Mouse (Mus musculus): ENCODE results near the gene Rcl1. TPM values are rescaled to one million over a fixed set of nuclear protein-coding genes. Genes with fewer than 3 reads are reported as not detected.
A peak's percentile ranks its signal among the peaks of the same experiment; 100 is the strongest.

Gene Rcl1
- polyA plus RNA-seq (2012; rRNA removed), result 14.4 and 20.4 TPM in 2 replicates

DNA sequence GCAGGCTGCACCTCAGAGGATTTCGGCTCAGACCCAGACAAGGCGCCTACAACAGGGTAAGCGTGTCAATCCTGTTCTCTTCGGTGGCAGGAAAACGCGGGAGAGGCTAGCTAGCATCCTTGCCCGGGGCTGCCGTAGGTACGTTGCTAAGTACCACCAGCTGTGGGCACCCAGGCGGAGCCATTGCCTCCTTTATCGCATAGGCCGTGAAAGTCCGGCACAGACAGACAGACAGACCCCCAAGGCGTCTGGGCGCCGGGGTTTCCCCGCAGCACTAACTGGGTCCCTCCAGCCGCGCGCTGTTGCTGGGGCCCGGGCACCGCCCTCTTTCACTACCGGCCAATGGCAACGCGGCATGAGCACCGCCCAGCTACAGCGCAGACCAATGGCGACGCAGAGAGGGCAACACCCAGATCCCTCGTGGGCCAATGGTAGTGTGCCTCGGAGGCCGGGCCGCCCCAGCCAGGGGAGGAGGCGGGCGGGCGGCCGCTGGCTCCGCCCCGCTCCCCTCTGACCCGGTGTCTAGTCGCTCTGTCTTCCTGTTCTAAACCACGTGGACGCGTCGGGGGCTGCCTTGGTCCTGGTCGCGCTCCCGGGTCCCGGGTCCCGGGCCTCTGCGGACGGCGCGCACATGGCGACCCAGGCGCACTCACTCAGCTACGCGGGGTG lies at the start of gene Rcl1:
Gene Rcl1, plus strand, starts transcription at position 502 of the 669 bp plus-strand sequence.
- Histone ChIP-seq H3K36me3 (ENCODE audit: control insufficient read depth, insufficient read depth, low read length) (no peaks in the 10 kb centered on the region), H3K4me1 (replicated peaks; ENCODE audit: control insufficient read depth, insufficient read depth, low read length) (peaks cover 13% of the 10 kb centered on the region), H3K27me3 (ENCODE audit: control insufficient read depth, insufficient read depth, low read length) (no peaks in the 10 kb centered on the region), H3K4me3 (ENCODE audit: control insufficient read depth, insufficient read depth, low read length) (peak within 1 kb of the TSS; percentile 70), H3K27ac (ENCODE audit: control insufficient read depth, insufficient read depth, low read length) (no peak within 1 kb of the TSS)
- TF ChIP-seq CTCF (IDR thresholded peaks at IDR 0.05; ENCODE audit: borderline replicate concordance, control insufficient read depth, extremely low read depth, insufficient read depth, low read length, poor library complexity) (peak; percentile 46; the same call in 1 of the 2 replicates), POLR2A (IDR thresholded peaks at IDR 0.05; ENCODE audit: control insufficient read depth, extremely low read depth, insufficient read depth, low read length, poor library complexity) (peak; percentile 98)
- WGBS, result under 1% methylated on average over 58 of the region's 58 CpGs
- peak; percentile 95 for DNase-seq

DNA sequence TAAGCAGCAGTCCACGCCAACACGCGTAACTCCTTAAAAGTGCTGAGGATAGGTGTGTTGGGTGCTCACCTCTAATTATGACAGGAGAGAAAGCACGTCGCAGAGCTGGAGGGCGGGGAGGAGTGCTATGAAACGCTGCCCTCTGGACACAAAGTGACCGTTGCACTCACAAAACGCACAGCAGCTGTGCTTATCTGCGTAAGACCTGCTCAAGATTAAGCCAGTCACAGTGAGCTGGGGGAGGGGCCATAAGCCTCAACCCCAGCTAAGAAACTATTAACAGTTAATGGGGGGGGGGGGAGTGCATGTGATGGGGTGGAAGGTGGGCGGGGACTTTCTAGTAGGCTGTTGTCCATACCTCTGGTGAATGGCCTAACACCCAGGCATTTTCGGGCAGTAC lies 48.4 kb upstream of the Rcl1 start:
- H3K27me3 ChIP-seq (ENCODE audit: control insufficient read depth, insufficient read depth, low read length), result no peaks in the 10 kb centered on the region
- peaks cover 5% of the 10 kb centered on the region for H3K4me1 ChIP-seq (replicated peaks; ENCODE audit: control insufficient read depth, insufficient read depth, low read length)
- TF ChIP-seq POLR2A (IDR thresholded peaks at IDR 0.05; ENCODE audit: control insufficient read depth, extremely low read depth, insufficient read depth, low read length, poor library complexity) (no peak), CTCF (IDR thresholded peaks at IDR 0.05; ENCODE audit: borderline replicate concordance, control insufficient read depth, extremely low read depth, insufficient read depth, low read length, poor library complexity) (no peak)
- DNase-seq, result no peak
- H3K36me3 ChIP-seq (ENCODE audit: control insufficient read depth, insufficient read depth, low read length), result no peaks in the 10 kb centered on the region
- H3K4me3 ChIP-seq (ENCODE audit: control insufficient read depth, insufficient read depth, low read length), result no peak overlapping the region
- 97% methylated on average over 12 of the region's 12 CpGs for WGBS
- no peak overlapping the region for H3K27ac ChIP-seq (ENCODE audit: control insufficient read depth, insufficient read depth, low read length)

DNA sequence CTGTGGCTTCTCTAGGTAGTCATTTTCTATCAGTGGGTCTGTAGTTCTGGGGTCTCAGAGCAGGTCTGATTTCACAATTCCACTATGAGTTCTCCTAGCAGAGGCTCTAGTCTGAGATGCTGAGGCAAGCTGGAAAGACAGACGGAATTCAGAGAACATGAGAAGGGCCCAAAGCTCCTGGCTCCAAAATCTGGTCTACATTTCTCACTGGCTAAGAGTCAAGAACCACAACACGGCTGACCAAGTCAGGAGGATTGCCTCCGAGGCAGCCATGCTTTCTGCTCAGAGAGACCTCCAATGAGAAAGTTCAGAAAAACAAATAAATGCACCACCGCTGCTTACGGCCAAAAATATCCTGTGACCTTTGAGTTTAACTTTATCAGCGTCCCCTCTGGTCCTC lies 46.6 kb upstream of the Rcl1 start:
- WGBS, result 94% methylated on average over 6 of the region's 6 CpGs

DNA sequence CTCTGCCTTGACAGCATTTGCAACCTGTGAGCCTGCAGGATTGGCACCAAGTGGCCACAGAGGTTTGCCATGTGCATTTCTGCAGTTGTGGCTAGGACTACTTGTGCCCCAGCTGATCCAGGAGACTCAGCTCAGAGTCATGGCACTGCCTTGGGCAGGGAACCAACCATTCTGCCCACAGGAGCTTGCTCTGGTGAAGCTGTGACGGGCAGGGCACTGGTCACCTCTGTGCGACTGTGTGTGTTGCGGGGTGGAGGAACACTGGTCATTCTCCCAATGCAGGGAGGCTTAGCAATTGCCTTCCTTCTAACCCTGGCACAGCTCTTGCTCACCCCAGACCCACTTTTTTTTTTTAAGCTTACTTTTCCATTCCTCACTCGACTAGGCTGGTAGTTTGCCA lies 45.7 kb upstream of the Rcl1 start:
- no peak overlapping the region for H3K4me3 ChIP-seq (ENCODE audit: control insufficient read depth, insufficient read depth, low read length)
- WGBS, result 96% methylated on average over 4 of the region's 4 CpGs
- no peak overlapping the region for H3K27ac ChIP-seq (ENCODE audit: control insufficient read depth, insufficient read depth, low read length)
- no peaks in the 10 kb centered on the region for H3K36me3 ChIP-seq (ENCODE audit: control insufficient read depth, insufficient read depth, low read length)
- H3K27me3 ChIP-seq (ENCODE audit: control insufficient read depth, insufficient read depth, low read length), result no peaks in the 10 kb centered on the region
- DNase-seq, result no peak
- H3K4me1 ChIP-seq (replicated peaks; ENCODE audit: control insufficient read depth, insufficient read depth, low read length), result no peaks in the 10 kb centered on the region
- no peak for TF ChIP-seq POLR2A (IDR thresholded peaks at IDR 0.05; ENCODE audit: control insufficient read depth, extremely low read depth, insufficient read depth, low read length, poor library complexity)
- TF ChIP-seq CTCF (IDR thresholded peaks at IDR 0.05; ENCODE audit: borderline replicate concordance, control insufficient read depth, extremely low read depth, insufficient read depth, low read length, poor library complexity), result no peak

More for the DNA sequence above, 46.6 kb upstream of the Rcl1 start:
- H3K27ac ChIP-seq (ENCODE audit: control insufficient read depth, insufficient read depth, low read length), result no peak overlapping the region
- TF ChIP-seq CTCF (IDR thresholded peaks at IDR 0.05; ENCODE audit: borderline replicate concordance, control insufficient read depth, extremely low read depth, insufficient read depth, low read length, poor library complexity), result no peak
- no peak for TF ChIP-seq POLR2A (IDR thresholded peaks at IDR 0.05; ENCODE audit: control insufficient read depth, extremely low read depth, insufficient read depth, low read length, poor library complexity)
- H3K4me3 ChIP-seq (ENCODE audit: control insufficient read depth, insufficient read depth, low read length), result no peak overlapping the region
- DNase-seq, result no peak
- H3K4me1 ChIP-seq (replicated peaks; ENCODE audit: control insufficient read depth, insufficient read depth, low read length), result no peaks in the 10 kb centered on the region
- no peaks in the 10 kb centered on the region for H3K36me3 ChIP-seq (ENCODE audit: control insufficient read depth, insufficient read depth, low read length)
- no peaks in the 10 kb centered on the region for H3K27me3 ChIP-seq (ENCODE audit: control insufficient read depth, insufficient read depth, low read length)

DNA sequence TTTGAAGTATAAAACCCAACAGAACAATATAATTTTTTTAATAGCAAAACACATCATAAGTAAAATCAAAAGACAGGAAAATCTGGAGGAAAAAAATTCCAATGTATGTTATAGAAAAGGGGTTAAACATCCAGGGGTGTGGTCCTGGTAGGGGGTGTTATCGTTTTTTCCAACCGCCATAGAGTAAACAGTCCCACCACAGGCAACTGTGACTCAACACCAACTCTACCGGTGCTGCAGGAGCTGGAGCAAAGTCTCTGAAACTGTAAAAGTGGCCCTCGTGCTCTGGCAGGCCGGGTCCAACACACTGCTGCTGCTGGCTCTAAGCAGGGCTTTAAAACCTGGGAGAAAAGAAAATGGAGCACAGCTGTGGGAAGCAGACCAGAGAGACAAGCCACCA lies 42.4 kb upstream of the Rcl1 start:
- Histone ChIP-seq H3K27me3 (ENCODE audit: control insufficient read depth, insufficient read depth, low read length) (no peaks in the 10 kb centered on the region), H3K4me1 (replicated peaks; ENCODE audit: control insufficient read depth, insufficient read depth, low read length) (no peaks in the 10 kb centered on the region), H3K4me3 (ENCODE audit: control insufficient read depth, insufficient read depth, low read length) (no peak overlapping the region), H3K36me3 (ENCODE audit: control insufficient read depth, insufficient read depth, low read length) (no peaks in the 10 kb centered on the region), H3K27ac (ENCODE audit: control insufficient read depth, insufficient read depth, low read length) (no peak overlapping the region)
- DNase-seq, result no peak
- WGBS, result 92% methylated on average over 5 of the region's 5 CpGs
- no peak for TF ChIP-seq CTCF (IDR thresholded peaks at IDR 0.05; ENCODE audit: borderline replicate concordance, control insufficient read depth, extremely low read depth, insufficient read depth, low read length, poor library complexity)
- TF ChIP-seq POLR2A (IDR thresholded peaks at IDR 0.05; ENCODE audit: control insufficient read depth, extremely low read depth, insufficient read depth, low read length, poor library complexity), result no peak

DNA sequence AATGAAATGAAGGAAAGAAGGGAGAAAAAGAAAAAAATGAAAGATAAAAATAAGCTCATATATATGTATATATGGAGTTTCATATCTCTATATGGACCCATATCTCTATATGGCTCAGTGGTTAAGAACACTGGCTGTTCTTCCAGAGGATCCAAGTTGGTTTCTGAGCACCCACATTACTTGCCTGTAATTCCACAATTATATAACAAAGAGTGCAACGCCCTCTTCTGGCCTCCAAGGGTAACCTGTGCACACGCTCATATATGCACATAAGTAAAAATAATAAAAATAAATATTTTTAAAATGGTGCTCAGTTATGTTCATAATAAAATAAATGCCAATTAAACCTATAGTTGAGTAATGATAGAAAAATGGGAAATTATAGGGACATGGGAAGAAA lies 41.5 kb upstream of the Rcl1 start:
- TF ChIP-seq POLR2A (IDR thresholded peaks at IDR 0.05; ENCODE audit: control insufficient read depth, extremely low read depth, insufficient read depth, low read length, poor library complexity) (no peak), CTCF (IDR thresholded peaks at IDR 0.05; ENCODE audit: borderline replicate concordance, control insufficient read depth, extremely low read depth, insufficient read depth, low read length, poor library complexity) (no peak)
- 90% methylated on average over 2 of the region's 2 CpGs for WGBS
- H3K4me1 ChIP-seq (replicated peaks; ENCODE audit: control insufficient read depth, insufficient read depth, low read length), result peaks cover 4% of the 10 kb centered on the region
- no peak overlapping the region for H3K4me3 ChIP-seq (ENCODE audit: control insufficient read depth, insufficient read depth, low read length)
- H3K27me3 ChIP-seq (ENCODE audit: control insufficient read depth, insufficient read depth, low read length), result no peaks in the 10 kb centered on the region
- H3K36me3 ChIP-seq (ENCODE audit: control insufficient read depth, insufficient read depth, low read length), result no peaks in the 10 kb centered on the region
- no peak overlapping the region for H3K27ac ChIP-seq (ENCODE audit: control insufficient read depth, insufficient read depth, low read length)
- DNase-seq, result no peak

Data from thymus, adult 2 months (tissue).